Mouse (Mus musculus) gonadal fat pad, adult 2 months (tissue): ENCODE measurements around the gene Akap13. TPM values are rescaled to one million over a fixed set of nuclear protein-coding genes. Genes with fewer than 3 reads are reported as not detected.

ENCODE experiments used
- DNase-seq: peaks from one replicate; pipeline ENCODE4 v3.0.0-alpha.2; 2012; ENCODE audit warnings: low read depth
- polyA plus RNA-seq: library from polyadenylated mRNA; depleted of rRNA; stranded (reverse); fragments of >200 nt; gene quantifications from 2 replicates; pipeline ENCODE4 v1.2.3, GENCODE M21; 2012

The Akap13 gene
- polyA plus RNA-seq, 1 experiment: 16.4 TPM

DNA sequence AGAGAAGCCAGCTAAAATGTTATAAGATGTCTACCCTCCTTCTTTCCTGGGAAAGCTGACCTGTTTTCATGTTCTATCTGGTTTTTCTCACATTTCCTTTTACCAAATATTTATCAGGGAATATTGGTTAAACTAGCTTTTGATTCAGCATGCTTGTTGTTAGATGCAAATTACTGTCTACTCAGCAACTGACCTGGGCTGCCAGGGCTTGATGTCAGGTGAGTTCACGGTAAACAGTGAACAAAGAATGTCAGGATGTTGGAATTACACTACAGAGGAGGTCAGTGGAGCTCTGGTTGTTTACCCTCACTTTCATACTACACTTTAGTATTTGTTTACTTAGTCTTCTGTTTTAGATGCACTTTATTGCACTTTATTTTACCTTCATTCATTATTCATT lies 5.0 kb downstream of the Akap13 start:
- DNase-seq: no peak

DNA sequence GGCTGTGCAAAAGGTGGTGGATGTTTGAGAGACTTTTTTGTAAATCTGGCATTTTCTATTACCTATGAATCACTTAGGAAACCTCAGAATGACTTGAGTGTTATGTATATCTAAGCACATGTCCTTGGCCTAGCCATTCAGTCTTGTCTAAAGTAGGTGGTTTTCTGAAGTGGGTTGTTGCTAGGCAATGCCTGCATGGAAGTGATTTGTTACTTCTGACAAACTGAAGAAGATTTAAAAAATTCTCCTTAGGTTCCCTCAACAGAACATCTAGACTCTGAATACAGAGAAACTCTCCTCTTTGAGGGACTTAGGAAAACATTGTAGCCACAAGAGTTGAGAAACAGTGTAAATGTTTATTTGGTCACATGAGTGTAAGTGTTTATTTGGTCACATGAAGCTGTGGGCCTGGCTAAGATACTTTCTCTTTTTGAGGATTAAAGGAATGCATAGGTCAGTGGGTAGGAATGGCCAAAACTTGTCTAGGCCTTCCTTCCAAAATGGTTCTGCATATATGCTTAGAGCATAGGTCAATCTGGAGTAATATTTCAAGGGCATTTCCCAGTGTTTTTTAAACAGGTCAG lies 8.3 kb downstream of the Akap13 start:
- no peak for DNase-seq

DNA sequence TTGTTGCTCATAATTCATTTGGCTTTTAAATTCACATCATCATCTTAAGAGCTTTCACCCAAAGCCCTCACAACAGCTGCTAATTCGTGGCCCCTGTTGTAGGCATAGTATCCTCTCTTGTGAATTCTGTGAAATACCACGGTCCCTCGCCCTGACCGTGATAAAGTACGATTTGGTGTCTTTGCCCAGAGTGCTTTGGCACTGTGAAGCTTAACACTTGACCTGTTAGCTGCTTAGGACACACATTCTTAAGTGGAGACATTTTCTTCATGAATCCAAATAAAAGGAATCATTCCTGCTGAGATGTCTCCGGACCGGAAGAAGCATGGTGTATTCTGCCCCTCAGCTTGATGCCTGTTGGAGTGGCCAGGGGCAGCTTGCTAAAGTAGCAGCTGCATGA lies 12.5 kb downstream of the Akap13 start:
- DNase-seq: no peak

DNA sequence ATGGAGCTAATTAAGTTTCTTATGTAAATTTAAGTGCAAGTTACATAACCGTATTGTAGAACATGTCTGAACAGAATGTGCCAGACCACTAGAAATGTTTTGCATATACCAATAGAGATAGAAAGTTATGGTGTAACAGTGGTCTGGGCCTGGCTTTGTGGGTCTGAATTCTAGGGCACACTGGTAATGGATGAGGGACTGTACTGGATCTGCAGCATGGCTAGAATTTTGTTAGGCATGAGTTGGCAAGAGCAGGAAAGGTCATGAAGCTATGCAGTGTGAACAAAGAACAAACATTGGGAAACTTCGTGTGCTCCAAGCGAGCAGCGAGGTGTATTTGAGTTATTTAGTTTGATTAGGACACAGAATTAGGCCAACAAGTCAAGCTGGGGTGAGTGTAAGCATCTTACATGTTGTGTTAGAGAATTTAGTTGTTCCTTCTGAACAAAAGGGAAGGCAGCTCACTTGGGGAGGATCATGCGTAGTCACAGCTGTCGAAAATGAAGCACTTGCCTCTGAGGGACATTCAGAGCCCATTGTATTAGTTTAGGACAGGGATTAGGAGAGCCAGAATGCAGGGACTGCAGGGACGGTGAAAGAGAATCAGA lies 15.1 kb downstream of the Akap13 start:
- no peak for DNase-seq

DNA sequence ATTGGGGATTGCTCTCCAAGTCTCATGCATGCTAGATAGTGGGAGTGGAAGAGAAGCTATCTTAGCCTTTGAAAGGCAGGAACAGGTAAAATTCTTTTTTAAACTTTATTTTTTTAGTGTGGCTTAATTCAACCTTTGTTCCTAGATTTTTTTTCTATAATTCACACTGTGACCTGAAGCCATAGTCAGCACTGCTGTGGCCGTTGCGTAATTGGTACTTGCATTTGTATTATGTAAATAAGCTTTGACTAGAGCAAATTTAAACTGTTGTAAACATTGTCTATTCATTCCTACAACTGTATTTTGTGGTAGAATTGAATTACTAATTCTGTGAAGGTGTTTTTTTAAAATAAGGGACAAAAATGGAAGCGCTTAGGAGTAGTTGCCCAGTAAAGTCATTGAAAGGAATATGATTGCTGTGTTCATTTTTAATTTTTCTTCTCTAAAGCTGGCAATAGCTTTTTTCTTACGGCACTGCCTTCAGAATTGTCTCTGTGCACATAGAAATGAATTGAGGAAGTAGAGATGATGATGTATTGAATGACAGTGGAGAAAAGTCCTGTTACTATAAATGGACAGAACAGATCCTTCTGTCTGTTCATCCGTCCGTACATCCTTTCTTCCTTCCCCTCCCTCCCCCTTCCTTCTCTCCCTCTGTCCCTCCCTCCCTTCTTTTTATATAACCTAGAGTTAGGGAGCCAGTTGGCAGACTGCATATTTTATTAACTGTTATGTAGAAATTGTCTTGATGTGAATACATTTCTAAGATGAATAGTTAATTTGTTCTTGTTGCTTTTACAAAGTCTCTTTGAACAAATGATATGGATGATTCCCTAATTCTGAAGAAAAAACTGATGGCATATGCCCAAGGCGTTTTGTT lies 17.2 kb downstream of the Akap13 start:
- no peak for DNase-seq

DNA sequence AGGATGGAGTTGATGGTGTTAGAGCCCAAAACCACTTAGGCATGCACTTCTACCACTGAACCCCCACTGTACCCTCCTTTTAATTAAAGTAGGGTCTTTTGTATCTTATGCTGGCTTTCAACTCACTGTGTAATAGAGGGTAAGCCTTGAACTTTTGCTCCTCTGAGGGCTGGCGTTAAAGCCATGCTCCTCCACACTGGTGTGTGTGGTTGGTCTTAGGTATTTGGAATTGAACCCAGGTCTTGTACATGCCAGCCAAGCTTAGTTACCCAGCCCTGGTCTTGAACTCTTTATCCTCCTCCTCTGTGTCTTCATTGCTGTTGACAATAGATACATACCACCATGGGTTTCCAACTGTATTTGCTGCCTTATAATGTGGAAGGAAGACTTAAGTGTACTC lies 18.0 kb downstream of the Akap13 start:
- DNase-seq: no peak

DNA sequence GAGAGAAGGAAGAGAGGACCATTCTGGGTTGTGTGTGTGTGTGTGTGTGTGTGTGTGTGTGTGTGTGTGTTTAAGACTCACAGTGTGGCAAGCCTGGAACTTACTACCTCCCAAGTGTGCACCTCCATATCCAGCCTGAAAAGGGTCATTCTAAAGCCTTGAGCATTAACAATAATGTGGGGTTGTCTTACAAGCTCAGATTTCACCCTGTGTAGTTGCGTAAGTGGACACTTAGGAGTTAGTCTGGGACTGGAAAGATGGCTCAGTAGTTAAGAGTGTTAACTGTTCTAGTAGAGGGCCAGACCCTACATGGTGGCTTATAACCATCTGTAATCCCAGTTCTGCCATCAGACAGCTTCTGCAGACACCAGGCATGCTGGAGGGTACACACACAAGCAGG lies 18.7 kb downstream of the Akap13 start:
- no peak for DNase-seq

DNA sequence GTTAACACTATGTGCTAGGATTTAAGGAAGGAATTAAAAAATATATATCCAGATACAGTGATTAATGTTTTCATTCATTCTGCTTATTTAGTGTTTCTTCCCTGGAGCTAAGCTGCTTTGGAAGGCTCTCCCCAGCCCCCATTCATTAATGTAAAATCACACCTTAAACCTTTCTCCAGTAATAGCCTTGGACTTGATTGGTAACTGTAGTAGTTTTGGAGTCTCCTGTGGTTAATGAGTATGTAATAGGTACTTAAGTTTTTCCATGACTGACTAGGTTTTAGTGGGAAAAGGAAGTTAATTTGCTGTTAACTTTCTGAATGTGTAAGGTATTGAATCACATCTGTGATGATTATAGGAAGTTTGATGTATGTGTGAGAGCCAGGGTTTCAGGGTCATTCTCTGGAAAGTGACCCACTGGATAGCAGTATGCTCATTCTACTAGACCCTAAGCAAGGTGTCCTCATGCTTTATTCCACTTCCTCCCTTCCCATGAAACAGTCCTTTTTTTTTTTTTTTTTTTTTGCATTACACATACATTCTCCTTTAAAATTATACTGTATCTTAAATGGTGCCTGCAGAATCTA lies 19.3 kb downstream of the Akap13 start:
- no peak for DNase-seq

DNA sequence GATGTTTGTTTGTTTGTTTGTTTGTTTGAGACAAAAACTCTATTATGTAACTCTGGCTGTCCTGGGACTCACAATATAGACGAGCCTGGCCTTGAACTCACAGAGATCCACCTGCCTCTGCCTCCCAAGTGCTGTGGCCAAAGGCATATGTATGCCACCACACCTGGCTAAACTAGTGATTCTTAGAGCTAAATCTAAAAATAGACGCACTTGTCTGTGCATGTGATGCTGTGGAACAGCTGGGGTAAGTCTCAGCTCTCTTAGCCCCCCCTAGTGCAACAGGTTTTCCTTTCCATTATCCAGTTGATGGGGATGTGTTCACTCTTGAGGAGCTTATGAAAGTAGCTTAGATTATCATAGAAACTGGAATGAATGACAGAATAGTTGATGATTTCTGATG lies 22.7 kb downstream of the Akap13 start:
- DNase-seq: no peak

DNA sequence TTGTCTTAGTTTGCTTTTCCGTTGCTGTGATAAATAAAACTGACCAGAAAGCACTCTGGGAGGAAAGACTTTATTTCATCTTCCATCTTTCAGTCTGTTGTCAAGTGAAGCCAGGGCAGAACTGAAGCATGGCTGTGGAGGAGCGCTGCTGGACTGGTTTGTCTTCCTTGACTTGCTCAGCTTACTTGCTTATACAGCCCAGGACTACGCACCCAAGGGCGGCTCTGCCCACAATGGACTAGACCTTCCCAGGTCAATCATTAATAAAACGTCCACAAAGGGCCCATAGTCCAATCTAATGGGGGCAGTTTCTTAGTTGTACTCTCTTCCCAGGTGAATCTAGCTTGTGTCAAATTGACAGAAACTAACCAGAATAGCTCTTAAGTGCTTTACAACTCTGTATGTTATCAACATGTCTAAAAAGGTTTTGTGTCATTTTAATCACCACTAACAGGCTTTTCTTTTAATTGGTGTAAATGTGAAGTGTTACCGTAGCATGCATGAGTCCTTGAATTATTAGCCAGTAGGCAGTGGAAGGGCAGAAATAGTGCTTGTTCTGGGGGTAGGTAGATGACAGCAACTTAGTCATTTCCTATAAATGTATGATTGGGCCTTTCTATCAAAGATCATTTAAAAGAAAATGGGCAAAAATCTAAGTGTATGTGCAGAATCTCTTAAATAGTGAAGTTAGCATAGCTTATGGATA lies 25.5 kb downstream of the Akap13 start:
- DNase-seq: no peak

DNA sequence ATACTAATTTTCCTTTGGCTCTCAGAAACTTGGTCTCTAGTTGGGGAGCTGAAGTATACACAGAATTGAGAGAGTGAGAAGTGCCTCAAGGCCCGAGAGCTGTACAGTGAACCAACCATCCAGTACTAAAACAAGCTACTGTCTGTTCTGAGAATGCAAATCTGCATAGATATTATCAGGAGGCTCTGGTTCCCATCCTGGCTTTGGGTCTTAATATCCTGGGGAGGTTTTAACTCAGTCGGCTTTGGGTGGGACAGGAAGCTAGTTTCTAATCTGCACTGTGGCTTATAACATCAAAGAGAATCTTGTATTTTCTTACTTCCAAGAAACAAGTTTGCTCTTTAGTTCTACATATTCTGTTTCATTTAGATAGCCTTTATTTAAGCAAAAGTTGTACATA lies 30.7 kb downstream of the Akap13 start:
- DNase-seq: no peak

DNA sequence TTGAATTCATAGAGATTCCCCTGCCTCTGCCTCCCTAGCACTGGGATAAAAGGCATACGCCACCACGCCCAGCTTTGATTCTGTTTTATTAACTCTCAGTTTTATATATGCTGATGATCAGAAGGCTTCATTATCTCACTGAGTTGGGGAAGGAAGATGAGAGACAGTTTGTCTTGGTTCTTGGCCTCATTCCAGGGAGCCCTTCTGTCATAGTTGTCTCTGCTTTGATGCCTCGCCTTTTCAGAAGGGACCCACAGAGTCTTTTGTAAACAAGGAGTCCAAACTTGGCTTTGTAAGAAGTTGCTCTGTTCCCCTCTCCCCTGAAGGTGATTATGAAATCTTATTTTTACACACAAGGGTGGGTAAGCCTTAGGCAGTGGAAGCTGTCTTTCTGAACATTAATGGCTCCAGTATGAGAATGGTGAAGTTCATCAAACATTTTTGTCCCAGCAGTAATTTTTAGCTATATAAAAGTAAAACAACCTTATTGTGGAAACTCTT lies 40.7 kb downstream of the Akap13 start:
- DNase-seq: no peak

DNA sequence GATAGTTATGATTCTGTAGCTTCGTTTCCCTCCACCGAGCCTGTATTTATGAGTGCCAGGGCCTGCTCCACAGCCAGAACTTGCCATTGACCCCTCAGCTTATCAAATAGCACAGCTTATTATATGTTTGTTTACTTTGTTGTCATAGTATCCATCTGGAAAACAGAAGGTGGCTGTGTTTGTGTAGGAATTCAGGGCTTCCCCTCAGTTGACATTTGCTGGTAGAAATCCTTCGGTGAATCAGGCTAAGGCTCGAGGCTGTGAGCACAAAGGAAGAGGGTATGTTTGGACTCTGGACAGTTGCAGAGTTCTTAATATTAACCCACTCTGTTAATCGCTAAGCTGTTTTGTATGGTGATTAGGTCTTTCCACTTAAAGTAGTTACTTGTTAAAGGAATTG lies 43.3 kb downstream of the Akap13 start:
- no peak for DNase-seq

DNA sequence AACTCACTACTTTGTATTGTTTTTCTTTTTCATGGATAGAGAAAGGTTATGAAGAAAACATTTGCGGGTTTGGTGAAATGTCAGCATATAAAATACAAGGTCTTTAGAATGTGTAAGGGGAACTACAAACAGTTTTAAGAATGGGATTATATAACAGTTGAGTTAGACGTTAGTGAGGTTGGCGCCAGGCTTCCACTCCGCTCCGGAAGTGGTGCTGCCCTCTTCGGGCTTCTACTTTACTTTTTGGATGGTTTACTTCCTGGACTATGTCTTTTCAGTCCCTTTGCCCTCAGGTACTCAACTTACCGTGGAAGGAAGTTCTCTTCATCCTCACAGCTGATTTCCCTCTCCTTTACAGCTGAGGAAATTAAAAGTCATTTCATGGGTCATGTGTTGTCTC lies 43.9 kb downstream of the Akap13 start:
- no peak for DNase-seq

DNA sequence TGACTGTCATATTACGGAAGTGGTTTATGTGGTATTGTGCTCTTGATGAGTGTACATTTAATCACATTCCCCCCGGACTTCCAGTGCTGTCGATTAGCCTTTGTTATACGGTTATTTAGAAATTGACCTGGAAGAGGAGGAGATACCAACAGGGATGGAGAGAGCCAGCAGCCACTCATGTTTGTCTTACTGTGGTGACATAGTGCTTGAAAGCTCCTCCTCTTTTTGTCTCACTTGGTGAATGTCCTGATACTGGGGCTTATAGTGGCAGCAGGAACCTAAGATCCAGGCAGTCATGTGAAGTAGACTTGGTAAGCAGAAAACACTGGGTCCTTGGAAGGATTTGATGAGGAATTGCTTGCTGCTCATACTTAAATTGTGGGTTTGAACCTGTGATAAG lies 44.8 kb downstream of the Akap13 start:
- no peak for DNase-seq

DNA sequence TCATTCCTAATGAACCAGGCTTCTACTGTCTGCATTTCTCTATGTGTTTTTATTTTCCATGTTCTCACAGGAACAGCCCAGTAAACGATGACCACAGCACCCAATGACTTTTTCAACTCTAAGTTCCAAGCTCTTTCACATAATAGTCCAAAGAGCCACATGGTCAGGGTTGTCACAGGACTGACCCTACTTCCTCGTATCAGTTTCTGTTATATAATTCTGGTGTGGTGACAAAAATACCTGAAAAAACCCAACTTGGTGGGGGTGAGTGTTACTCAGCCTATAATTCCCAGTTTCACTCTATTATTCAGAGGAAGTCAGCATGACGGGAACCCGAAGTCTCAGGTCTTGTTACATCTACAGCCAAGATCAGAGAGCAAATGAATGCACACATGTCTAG lies 45.5 kb downstream of the Akap13 start:
- DNase-seq: no peak

DNA sequence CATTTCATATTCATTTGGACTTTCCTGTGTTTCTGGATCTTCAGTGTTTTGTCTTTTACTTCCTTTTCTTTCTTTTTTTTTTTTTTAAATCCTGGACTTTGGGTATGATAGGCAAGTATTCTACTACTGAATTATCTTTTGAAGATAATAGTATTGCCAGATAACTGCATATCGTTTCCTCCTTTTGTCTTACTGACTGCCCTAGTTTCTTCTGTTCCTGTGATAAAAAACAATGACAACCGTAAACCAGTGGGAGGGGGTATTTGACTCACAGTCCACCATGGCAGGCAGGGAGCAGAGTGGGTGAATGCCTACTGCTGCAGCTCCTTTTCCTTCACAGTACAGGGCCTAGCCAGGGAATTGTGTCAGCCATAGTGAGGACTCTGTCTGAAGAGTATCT lies 49.2 kb downstream of the Akap13 start:
- no peak for DNase-seq

DNA sequence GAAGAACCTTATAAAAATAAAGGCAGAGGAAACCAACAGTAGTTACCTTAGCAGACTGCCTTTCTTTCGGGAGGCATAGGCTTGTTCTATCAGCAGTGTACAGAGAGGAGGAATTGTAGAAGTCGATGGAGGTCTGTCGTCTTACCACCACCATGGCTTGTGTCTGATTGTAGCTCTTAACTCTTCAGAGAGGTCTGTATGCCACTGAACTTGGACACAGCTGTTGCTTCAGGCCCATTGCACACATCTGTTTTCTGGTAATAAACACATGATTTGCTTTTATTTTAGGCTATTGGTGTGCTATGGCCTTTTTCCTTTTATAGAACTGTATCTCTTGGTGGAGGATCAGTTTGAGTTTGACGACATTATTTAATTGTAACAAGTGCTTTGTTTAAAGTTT lies 51.3 kb downstream of the Akap13 start:
- no peak for DNase-seq

DNA sequence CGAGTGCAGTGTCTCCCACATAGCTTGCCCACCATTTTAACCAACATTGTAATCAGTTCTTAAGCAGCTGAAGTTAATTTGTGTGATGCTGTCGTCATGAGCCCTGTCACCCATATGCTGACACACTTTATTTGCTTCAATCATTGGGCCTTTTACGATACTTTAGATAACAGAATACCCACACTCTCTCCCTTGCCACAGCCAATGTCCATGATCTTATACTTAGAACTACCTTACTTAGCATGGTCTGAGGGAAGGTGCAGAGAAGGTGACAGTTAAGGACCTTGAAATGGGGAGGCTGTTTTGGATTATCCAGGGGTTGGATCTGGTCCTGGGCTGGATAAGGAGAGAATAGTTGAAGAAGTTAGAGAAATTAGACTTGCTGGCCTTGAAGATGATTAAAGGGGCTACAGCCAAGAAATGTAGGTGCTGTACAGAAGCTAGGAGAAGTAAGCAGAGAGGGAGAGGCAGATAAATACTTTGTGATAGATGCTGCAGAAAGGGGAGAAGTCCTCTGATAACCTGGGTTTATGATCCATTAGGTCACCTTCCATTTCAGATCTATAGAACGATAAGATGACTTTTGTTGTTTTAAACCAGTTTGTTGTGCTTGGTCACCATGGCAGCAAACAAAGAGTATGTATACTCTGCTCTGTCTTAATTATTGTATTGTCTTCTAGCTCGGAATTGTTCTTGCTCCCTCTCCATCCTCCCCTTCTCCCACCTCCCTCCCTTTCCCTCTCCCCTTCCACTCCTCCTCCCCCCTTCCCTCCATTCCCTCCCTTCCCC lies 53.9 kb downstream of the Akap13 start:
- DNase-seq: no peak

DNA sequence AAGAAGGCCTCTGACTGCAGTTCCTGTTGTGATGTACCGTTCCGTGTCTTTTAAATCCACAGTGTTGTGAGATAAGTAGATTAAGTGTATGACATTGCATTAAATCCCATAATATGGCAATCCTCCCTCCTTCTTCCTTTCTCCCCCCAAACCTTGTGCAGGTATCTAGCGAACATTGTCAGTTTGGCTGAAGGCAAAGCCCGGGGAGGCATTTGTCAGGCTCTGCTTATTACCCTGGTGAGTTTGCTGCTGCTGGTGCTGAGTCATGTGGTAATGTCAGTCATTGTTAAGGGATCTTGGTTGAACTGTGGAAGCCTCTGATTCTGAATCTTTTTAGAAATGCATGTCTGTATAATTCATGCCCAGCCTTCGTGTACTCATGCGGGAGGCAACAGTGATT lies 60.1 kb downstream of the Akap13 start:
- DNase-seq: no peak
